Mouse (Mus musculus) G1E (cell line): ENCODE data around the gene Tcf3. TPM values are rescaled to one million over a fixed set of nuclear protein-coding genes. Genes with fewer than 3 reads are reported as not detected.

Experiments used
- ATAC-seq: 2 replicates; pipeline ENCODE4 v1.8.0; 2016; ENCODE audit warnings: mild to moderate bottlenecking; ENCODE audit not compliant: insufficient number of reproducible peaks, poor library complexity, low FRiP score, severe bottlenecking; ENCODE audit errors: extremely low read depth
- DNase-seq: peaks from one replicate; pipeline ENCODE4 v3.0.0; 2012; ENCODE audit warnings: low spot score
- H3K27me3 ChIP-seq: 2 replicates; pipeline ENCODE4 v1.6.1; 2012; ENCODE audit warnings: mild to moderate bottlenecking, low read length, inconsistent platforms; ENCODE audit not compliant: insufficient read depth
- H3K36me3 ChIP-seq: replicated peaks from 2 replicates; pipeline ENCODE3; 2012; ENCODE audit warnings: mild to moderate bottlenecking, inconsistent platforms
- H3K4me1 ChIP-seq: 2 replicates; pipeline ENCODE4 v1.6.1; 2012; ENCODE audit warnings: low read depth, low read length, inconsistent platforms, mixed read lengths; ENCODE audit not compliant: insufficient read depth
- H3K4me3 ChIP-seq: 2 replicates; pipeline ENCODE4 v1.5.1; 2012; ENCODE audit warnings: low read depth, mild to moderate bottlenecking, inconsistent platforms, low read length, moderate library complexity, mixed read lengths
- H3K9me3 ChIP-seq: replicated peaks from 2 replicates; pipeline ENCODE4 v1.6.1; 2012; ENCODE audit warnings: inconsistent platforms
- CTCF ChIP-seq: IDR thresholded peaks from 2 replicates; pipeline ENCODE4 v1.5.1; 2012; ENCODE audit warnings: low read depth, low read length, inconsistent platforms, mixed read lengths
- GATA1 ChIP-seq: IDR thresholded peaks from 2 replicates; pipeline ENCODE4 v1.6.1; 2012; ENCODE audit warnings: borderline replicate concordance, low read length, inconsistent platforms, mixed read lengths
- GATA2 ChIP-seq: IDR thresholded peaks from 2 replicates; pipeline ENCODE4 v1.6.1; 2012; ENCODE audit warnings: low read depth, low read length, inconsistent platforms, borderline replicate concordance
- POLR2AphosphoS5 ChIP-seq: IDR thresholded peaks from 2 replicates; pipeline ENCODE4 v1.6.1; 2012; ENCODE audit warnings: low read depth, low read length, inconsistent platforms; ENCODE audit not compliant: insufficient replicate concordance
- TAL1 ChIP-seq: conservative IDR thresholded peaks from 2 replicates; pipeline ENCODE4 v1.6.1; 2012; ENCODE audit warnings: low read depth, low read length, inconsistent platforms, mixed read lengths
- polyA plus RNA-seq: library from polyadenylated mRNA; stranded (reverse); fragments of >175 nt; gene quantifications from 2 replicates; pipeline ENCODE4 v1.2.3, GENCODE M21; 2012
- total RNA-seq, 2 experiments: library from RNA; stranded (forward) in 1 of 2; stranded (reverse) in 1 of 2; fragments of 200-1000 nt in 1 of 2; fragments of >200 nt in 1 of 2; fragmentation: Nextera tagmentation in 1 of 2; gene quantifications; 2 replicates each; pipeline ENCODE4 v1.2.3; 2014 to 2017

Tcf3 gene
- total and polyA plus RNA-seq, 3 experiments: 70.0 to 1,090 (median 152) TPM

DNA sequence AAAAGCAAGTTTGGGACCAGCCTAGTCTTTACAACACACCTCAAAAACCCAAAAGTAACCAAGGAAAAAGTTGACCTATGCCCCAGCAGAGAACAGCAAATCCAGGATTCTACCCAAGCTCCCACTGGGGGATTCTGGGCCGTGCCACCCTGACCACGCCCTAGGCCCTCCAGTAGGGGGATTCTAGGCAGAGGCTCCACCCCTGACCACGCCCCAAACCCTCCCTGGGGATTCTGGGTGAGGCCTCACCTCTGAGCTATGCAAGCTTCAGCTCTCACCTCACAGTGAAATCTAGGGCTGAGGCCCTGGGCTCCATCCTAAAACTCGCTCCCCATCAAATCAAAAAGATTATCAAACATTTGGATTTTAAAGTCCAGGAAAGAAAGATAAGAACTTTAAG is 9.9 kb downstream of the Tcf3 start:
- Histone ChIP-seq H3K36me3 (peaks cover 97% of the 10 kb centered on the region), H3K9me3 (peaks cover 16% of the 10 kb centered on the region), H3K4me1 (peaks cover 86% of the 10 kb centered on the region), H3K27me3 (no peaks in the 10 kb centered on the region; the same call in 1 of the 2 replicates), H3K4me3 (peak overlapping the region; percentile 65; the same call in 1 of the 2 replicates)
- ATAC-seq: peak; percentile 62; the same call in 1 of the 2 replicates
- TF ChIP-seq CTCF (no peak), GATA2 (no peak), GATA1 (no peak), TAL1 (no peak), POLR2AphosphoS5 (no peak)
- DNase-seq: peak; percentile 79

DNA sequence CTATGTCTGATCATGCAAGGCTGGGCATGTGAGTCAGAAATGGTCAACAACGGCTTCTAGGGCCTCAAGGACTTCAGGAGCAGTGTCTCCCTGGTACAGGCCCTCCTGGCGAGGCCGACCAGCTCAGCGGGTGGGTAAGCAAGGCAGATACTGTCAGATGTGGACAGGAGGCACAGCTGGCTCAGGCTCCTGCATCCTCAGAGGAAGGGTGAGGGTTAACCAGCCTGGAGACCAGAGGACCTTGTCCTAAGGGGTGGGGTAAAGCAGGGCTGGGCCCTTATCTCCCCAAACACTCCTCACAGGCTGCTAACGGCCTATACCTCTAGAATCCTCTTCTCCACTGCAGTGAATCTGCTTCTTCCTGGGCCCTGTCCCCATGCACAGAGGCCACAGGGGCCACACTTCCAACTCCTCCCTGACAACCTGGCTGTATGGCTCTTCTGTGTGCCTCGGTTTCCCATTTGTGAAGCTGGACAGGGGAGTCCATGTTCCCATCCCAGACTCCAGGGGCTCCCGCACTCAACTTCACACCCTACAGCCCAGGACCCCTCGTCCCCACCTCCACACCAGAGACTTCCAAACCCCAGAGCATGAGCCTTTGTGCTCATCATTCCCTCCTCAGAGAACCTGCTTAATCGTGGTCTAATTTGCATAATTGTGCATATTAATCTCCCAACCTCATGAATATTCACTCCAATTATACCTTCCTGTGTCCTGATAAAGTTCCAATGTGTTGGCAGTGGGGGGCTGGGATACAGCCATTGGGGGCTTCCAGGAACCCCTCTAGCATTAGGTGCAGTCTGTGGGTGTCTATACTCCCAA is 11.6 kb downstream of the Tcf3 start:
- Histone ChIP-seq H3K36me3 (peaks cover 97% of the 10 kb centered on the region), H3K4me3 (peak overlapping the region; percentile 67; the same call in 1 of the 2 replicates), H3K9me3 (peaks cover 12% of the 10 kb centered on the region), H3K4me1 (peaks cover 89% of the 10 kb centered on the region), H3K27me3 (no peaks in the 10 kb centered on the region; the same call in 1 of the 2 replicates)
- ATAC-seq (peak; percentile 93), DNase-seq (peak; percentile 93)
- TF ChIP-seq GATA1 (no peak), CTCF (no peak), TAL1 (peak; percentile 84), GATA2 (no peak), POLR2AphosphoS5 (no peak)

DNA sequence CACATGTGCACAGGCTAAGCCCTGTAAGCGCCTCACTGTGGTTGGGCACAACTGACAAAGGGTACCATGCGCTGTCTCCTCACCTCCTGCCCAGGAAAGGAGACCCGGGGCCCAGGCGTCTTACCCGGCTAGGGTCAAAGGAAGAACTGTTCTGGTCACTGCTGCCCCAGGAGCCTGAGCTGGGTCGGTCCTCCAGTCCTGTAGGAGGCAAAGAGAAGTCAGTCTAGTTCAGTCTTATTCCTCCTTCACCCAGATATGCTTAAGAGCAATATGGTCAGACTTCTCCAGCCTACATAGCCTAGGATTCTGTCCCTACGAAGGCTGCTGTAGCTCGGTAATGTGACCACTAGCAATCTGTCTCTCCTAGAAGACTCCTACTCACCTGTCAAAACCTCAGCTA is 12.2 kb downstream of the Tcf3 start:
- H3K4me1 ChIP-seq: peaks cover 89% of the 10 kb centered on the region
- ATAC-seq: no peak
- no peak for TF ChIP-seq POLR2AphosphoS5
- TF ChIP-seq GATA1: no peak
- TF ChIP-seq GATA2: no peak
- TF ChIP-seq CTCF: no peak
- no peak for TF ChIP-seq TAL1

DNA sequence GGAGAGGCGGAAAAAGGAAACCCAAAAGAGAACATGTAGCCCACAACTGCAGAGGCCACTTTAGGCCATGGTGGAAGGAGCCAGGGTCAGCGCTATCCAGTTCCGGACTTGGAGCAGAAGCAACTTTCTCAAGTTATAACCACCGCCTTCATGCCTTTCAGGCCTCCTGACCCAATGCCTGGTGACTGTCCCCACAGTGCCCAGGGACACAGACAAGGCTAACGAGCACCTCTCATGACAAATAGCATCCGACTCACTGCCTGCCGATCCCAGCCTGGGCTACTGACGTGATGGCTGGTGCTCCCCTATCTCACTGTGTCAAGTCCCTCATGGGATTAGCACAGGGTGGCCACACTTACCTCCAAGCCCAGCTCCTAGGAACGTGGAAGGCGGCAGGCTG is 12.7 kb downstream of the Tcf3 start:
- no peak for DNase-seq
- H3K4me3 ChIP-seq: peak overlapping the region; percentile 67; the same call in 1 of the 2 replicates
- peaks cover 97% of the 10 kb centered on the region for H3K36me3 ChIP-seq
- H3K27me3 ChIP-seq: no peaks in the 10 kb centered on the region; the same call in 1 of the 2 replicates
- peaks cover 5% of the 10 kb centered on the region; the same call in 1 of the 2 replicates for H3K9me3 ChIP-seq
- no peak for TF ChIP-seq POLR2AphosphoS5
- TF ChIP-seq GATA1: no peak
- no peak for TF ChIP-seq CTCF
- TF ChIP-seq TAL1: no peak
- TF ChIP-seq GATA2: no peak
- H3K4me1 ChIP-seq: peaks cover 93% of the 10 kb centered on the region
- ATAC-seq: no peak

More for the DNA sequence above, 12.2 kb downstream of the Tcf3 start:
- peak overlapping the region; percentile 67; the same call in 1 of the 2 replicates for H3K4me3 ChIP-seq
- H3K36me3 ChIP-seq: peaks cover 97% of the 10 kb centered on the region
- no peak for DNase-seq
- peaks cover 6% of the 10 kb centered on the region for H3K9me3 ChIP-seq
- H3K27me3 ChIP-seq: no peaks in the 10 kb centered on the region; the same call in 1 of the 2 replicates

DNA sequence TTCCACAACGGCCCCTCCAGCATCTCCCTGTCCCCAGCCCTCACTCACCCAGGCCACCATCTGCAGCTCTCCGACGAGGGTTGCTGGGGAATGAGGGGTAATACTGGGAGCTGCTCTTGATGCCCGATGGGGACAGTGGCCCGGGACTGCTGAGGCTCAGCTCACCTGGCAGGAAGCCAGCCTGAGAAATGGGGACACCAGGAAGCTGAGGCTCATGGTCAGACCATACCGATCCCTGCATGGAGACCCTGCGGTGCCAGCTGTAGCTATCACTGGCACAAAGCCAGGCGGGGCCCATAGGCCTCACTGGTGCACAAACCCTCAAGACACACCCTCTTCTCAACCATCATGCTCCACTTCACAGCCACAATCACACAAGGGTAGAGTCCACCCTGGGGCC is 14.0 kb downstream of the Tcf3 start:
- DNase-seq: no peak
- Histone ChIP-seq H3K4me1 (peaks cover 99% of the 10 kb centered on the region), H3K36me3 (peaks cover 97% of the 10 kb centered on the region), H3K27me3 (no peaks in the 10 kb centered on the region; the same call in 1 of the 2 replicates), H3K4me3 (peak overlapping the region; percentile 50; the same call in 1 of the 2 replicates), H3K9me3 (no peaks in the 10 kb centered on the region)
- ATAC-seq: no peak
- TF ChIP-seq CTCF (no peak), POLR2AphosphoS5 (no peak), TAL1 (no peak), GATA2 (no peak), GATA1 (no peak)

DNA sequence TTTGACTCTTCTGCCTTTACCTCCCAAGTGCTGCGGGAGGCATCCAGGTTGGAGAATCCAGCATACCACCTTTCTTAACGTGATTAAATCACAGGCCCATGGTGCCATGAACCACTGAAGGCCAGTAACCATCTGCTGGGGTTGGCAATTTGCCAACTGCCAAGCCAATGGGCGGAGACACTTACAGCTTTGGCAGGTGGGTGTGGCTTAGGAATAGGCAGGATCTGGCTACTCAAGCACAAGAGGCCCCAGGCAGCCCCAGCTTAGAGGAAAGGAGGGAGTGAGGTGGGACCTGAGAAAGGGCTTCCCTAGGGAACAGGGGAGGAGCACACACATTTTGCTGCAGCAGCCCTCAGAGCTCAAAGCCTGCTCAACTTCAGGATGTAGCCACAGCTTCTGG is 15.1 kb downstream of the Tcf3 start:
- TF ChIP-seq GATA2 (no peak), TAL1 (no peak), POLR2AphosphoS5 (no peak), CTCF (no peak), GATA1 (no peak)
- Histone ChIP-seq H3K4me1 (peaks cover 98% of the 10 kb centered on the region), H3K27me3 (no peaks in the 10 kb centered on the region; the same call in 1 of the 2 replicates), H3K36me3 (peaks cover 98% of the 10 kb centered on the region), H3K9me3 (no peaks in the 10 kb centered on the region), H3K4me3 (no peak overlapping the region; the same call in 1 of the 2 replicates)
- DNase-seq (no peak), ATAC-seq (no peak)
